Mouse (Mus musculus) lung, embryonic 15.5 days (tissue): ENCODE data around the gene Exd2. TPM values are rescaled to one million over a fixed set of nuclear protein-coding genes. Genes with fewer than 3 reads are reported as not detected.

Source experiments
- ATAC-seq: fragments of 200-750 bp; cut with Nextera tagmentation; 2 replicates; pipeline ENCODE4 v1.8.0; 2017; ENCODE audit warnings: moderate number of reproducible peaks, borderline replicate concordance; ENCODE audit not compliant: low FRiP score, low TSS enrichment; ENCODE audit errors: extremely low read depth
- H3K27ac ChIP-seq: fragments of 300-500 bp; sonication (generic); 2 replicates; pipeline ENCODE4 v1.5.1; 2015; ENCODE audit warnings: moderate library complexity, mild to moderate bottlenecking, inconsistent platforms
- H3K27me3 ChIP-seq: fragments of 300-500 bp; sonication (generic); 2 replicates; pipeline ENCODE4 v1.6.1; 2015; ENCODE audit warnings: inconsistent platforms
- H3K36me3 ChIP-seq: fragments of 300-500 bp; sonication (generic); 2 replicates; pipeline ENCODE4 v1.6.1; 2015; ENCODE audit warnings: inconsistent platforms
- H3K4me1 ChIP-seq: fragments of 300-500 bp; sonication (generic); 2 replicates; pipeline ENCODE4 v1.6.1; 2015; ENCODE audit warnings: inconsistent platforms
- H3K4me2 ChIP-seq: fragments of 300-500 bp; sonication (generic); 2 replicates; pipeline ENCODE4 v1.6.1; 2015; ENCODE audit warnings: inconsistent platforms, mild to moderate bottlenecking, moderate library complexity
- H3K4me3 ChIP-seq: fragments of 300-500 bp; sonication (generic); 2 replicates; pipeline ENCODE4 v1.5.1; 2015; ENCODE audit warnings: mild to moderate bottlenecking, inconsistent platforms
- H3K9ac ChIP-seq: fragments of 300-500 bp; sonication (generic); 2 replicates; pipeline ENCODE4 v1.6.1; 2015; ENCODE audit warnings: inconsistent platforms
- H3K9me3 ChIP-seq: fragments of 300-500 bp; sonication (generic); 2 replicates; pipeline ENCODE4 v1.6.1; 2016; ENCODE audit warnings: inconsistent platforms
- WGBS: fragments of 180-500 bp; shearing (Covaris S2); methylation state at CpG from one replicate; pipeline ENCODE4 v1.1.7; 2015; 5-methylcytosine and 5-hydroxymethylcytosine counted together
- polyA plus RNA-seq: library from polyadenylated mRNA; unstranded; fragments of >200 nt; fragmentation: Nextera tagmentation; extraction: Ambion mirVana; gene quantifications from 2 replicates; pipeline ENCODE4 v1.2.1, GENCODE M21; 2015

Exd2 gene
- polyA plus RNA-seq, result 27.3 and 29.2 TPM in 2 replicates

DNA sequence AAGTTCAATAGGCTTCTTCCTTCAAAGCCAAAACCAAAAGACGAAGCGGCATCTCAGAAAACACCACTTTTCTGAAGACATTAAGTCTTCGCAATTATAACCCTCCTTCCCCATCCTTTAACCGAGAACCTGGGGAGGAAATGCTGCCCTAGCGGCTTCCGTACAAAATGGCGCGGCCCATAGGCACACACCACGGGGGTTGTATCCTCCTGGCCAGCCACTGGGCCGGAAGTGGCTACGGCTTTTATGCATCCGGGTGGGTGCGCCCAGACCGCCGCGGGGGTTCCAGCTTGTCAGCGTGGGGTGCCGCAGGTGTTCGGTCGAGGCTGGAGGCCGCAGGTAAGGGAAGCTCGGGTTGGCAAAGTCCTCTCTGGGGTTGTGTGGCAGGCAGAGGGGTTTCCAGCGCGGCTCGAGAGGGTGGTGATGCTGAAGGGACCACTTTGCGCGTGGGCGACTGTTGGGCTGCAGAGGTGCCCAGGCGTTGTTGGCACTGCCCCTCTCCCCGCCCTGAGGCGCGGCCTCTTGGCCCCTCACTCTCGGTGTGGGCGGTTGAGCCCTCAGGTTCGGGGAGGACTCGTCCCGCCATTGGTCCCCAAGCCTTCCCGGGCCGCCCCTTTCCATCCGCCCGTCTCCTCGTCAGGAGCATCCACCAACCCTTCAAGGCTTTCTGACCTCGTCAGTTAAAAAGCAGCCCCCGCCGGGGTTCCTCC, at the start of gene Exd2:
Gene Exd2 (plus strand): TSS at position 154 of the 710 bp plus-strand sequence.
- Histone ChIP-seq H3K27me3 (no peaks in the 10 kb centered on the region), H3K4me3 (peak within 1 kb of the TSS; percentile 75), H3K4me1 (peaks cover 8% of the 10 kb centered on the region), H3K9ac (peak within 1 kb of the TSS; percentile 48), H3K9me3 (no peaks in the 10 kb centered on the region), H3K4me2 (peak within 1 kb of the TSS; percentile 65), H3K27ac (peak within 1 kb of the TSS; percentile 84), H3K36me3 (no peaks in the 10 kb centered on the region)
- 1% methylated on average over 45 of the region's 45 CpGs for WGBS
- ATAC-seq, result peak; percentile 97

DNA sequence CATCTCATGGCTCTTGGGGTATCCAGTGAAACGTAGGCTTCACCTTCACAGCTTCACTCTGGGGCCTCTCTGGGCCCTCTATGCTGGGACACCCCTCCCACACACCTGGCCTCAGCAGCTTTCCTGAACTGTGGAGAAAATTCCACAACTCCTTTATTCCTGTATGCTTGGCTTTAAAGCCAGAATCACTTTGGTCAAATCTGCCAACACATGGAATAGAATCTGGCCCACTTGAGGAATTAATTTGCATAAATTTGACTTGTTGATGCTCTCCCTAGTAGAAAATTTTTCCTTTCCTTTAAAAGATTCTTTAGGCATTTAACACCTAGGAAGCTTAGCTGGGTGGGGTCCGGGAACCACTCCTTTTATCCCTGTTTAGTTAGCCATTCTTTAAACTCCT, 47.8 kb upstream of the Exd2 start:
- H3K27ac ChIP-seq, result no peak overlapping the region
- peaks cover 38% of the 10 kb centered on the region for H3K36me3 ChIP-seq
- ATAC-seq, result no peak
- H3K4me3 ChIP-seq, result no peak overlapping the region
- no peaks in the 10 kb centered on the region for H3K27me3 ChIP-seq
- H3K4me1 ChIP-seq, result no peaks in the 10 kb centered on the region
- 86% methylated on average over 2 of the region's 2 CpGs for WGBS
- no peaks in the 10 kb centered on the region for H3K9me3 ChIP-seq
- no peak overlapping the region for H3K9ac ChIP-seq
- no peak overlapping the region for H3K4me2 ChIP-seq

DNA sequence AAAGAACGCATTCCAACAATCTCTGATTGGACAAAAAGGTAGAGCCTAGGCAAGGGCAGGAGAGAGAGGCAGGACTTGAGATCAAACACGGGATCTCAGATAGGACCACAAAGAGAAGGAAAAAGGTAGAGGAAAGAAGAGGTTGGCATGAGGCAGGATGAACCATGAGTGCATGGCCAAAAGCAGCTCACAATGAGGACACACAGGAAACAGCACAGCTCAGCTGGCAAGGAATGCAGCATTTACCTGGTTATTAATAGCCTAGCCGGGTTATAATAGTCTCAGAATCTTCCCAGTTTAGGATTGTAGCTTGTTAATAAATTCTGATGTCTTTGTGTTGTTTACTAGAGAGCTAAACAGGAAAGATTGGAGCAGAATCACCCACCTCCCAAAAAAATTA, 35.2 kb upstream of the Exd2 start:
- WGBS, result 83% methylated on average over 3 of the region's 3 CpGs
- H3K4me3 ChIP-seq, result no peak overlapping the region
- no peak overlapping the region for H3K27ac ChIP-seq
- H3K36me3 ChIP-seq, result no peaks in the 10 kb centered on the region
- H3K27me3 ChIP-seq, result no peaks in the 10 kb centered on the region
- H3K9ac ChIP-seq, result no peak overlapping the region
- H3K4me2 ChIP-seq, result no peak overlapping the region
- H3K4me1 ChIP-seq, result no peaks in the 10 kb centered on the region
- no peaks in the 10 kb centered on the region for H3K9me3 ChIP-seq
- ATAC-seq, result no peak

DNA sequence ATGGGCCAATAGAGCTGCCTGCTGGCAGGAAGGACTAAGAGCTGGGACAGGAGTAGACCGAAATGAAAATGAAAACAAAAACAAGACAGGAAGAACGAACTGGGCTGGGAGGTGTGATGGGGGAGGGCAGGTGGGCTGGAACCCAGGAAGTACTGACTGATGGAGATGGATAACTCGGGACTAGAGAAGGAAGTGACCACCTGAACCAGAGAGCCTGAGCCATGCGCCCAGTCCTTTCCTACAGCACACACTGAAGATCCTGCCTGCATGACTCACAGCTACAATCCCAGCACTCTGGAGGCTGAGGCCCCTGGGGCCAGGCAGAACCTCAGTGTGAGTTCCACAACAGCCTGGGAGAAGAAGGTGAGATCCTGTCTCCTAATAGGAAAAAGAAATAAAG, 29.6 kb upstream of the Exd2 start:
- Histone ChIP-seq H3K9me3 (no peaks in the 10 kb centered on the region), H3K4me3 (no peak overlapping the region), H3K27me3 (no peaks in the 10 kb centered on the region), H3K4me2 (no peak overlapping the region), H3K36me3 (no peaks in the 10 kb centered on the region), H3K9ac (no peak overlapping the region), H3K4me1 (peaks cover 15% of the 10 kb centered on the region; the same call in 1 of the 2 replicates), H3K27ac (no peak overlapping the region)
- no peak for ATAC-seq
- WGBS, result 60% methylated on average over 4 of the region's 4 CpGs

DNA sequence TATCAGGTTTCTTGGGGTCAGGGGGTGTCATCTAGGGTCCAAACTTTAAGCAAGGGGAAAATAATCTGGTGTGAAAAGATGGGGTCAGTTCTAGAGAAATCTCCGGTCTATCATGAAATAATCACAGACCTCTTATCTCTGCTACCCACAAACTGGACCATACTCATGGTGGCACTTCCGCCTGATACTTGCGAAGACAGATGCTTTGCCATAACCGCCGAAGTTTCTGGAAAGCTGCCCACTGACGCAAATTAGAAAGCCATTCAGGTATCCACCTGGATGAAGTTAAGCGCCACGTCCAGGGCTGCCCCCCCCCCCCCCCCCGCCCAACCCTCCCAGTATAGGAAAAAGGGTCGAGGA, 28.3 kb upstream of the Exd2 start:
- H3K27ac ChIP-seq, result peak overlapping the region; percentile 95
- peaks cover 15% of the 10 kb centered on the region; the same call in 1 of the 2 replicates for H3K4me1 ChIP-seq
- no peaks in the 10 kb centered on the region for H3K36me3 ChIP-seq
- H3K4me2 ChIP-seq, result peak overlapping the region; percentile 68
- peak overlapping the region; percentile 97 for H3K4me3 ChIP-seq
- peak overlapping the region; percentile 89 for H3K9ac ChIP-seq
- no peak for ATAC-seq
- WGBS, result 4% methylated on average over 8 of the region's 10 CpGs
- H3K27me3 ChIP-seq, result no peaks in the 10 kb centered on the region
- H3K9me3 ChIP-seq, result no peaks in the 10 kb centered on the region

DNA sequence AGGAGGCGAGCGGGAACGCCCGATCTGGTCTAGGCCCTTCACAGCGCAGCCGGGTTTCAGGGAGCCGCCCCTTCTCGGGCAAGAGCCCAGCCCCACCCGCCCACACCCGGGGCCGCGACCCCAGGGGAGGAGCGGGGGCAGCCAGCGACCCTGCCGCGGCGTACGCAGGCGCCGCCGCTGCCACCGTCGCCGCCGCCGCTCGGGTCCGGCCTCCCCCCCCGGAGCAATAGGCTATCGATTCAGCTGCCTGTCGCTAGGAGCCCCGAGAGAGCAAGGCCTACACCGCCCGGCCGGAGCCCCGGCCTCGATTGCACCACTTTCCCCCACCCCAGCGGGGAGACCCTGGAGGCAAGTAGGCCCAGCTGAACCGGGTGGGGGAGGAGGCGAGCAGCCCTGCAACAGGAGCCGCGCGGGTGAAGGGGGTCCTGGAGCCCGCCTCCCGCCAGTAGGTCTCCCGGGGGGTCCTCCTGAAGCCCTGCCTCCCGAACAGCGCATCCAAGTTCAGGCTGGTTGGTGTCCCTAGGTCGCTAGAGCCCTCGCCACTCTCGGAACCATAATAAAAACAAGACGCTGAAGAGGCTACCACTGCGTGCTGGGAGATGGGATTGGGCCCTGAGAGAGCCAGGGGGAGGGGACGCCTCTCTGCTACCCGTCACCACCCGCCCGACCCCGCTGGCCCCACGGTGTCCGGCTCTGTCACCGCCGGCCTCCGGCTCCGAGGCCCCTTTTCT, 27.8 kb upstream of the Exd2 start:
- WGBS, result 0% methylated on average over 37 of the region's 64 CpGs
- Histone ChIP-seq H3K9ac (peak overlapping the region; percentile 89), H3K4me2 (peak overlapping the region; percentile 68), H3K9me3 (no peaks in the 10 kb centered on the region), H3K27me3 (no peaks in the 10 kb centered on the region), H3K27ac (peak overlapping the region; percentile 95), H3K4me1 (peaks cover 15% of the 10 kb centered on the region; the same call in 1 of the 2 replicates), H3K36me3 (no peaks in the 10 kb centered on the region), H3K4me3 (peak overlapping the region; percentile 97)
- ATAC-seq, result peak; percentile 79

DNA sequence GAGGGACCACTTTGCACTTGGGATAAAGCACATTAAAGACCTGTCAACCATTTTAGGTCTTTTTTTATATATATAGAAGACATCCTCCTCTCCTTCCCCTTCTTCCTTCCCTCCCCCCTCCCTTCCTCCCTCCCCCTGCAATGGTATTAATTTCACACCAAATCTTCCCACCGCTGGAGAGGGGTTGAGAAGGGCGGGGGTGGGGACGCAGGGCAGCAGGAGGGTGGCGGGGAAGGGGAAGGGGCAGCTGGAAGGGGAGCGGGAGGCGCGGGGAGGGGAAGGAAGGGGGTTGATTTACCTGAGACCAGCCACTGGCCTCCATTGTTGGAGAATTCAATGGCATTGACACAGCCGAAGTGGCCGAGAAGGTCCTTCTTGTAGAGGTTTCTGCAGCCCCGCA, 27.0 kb upstream of the Exd2 start:
- Histone ChIP-seq H3K4me1 (peaks cover 15% of the 10 kb centered on the region; the same call in 1 of the 2 replicates), H3K9me3 (no peaks in the 10 kb centered on the region), H3K27ac (peak overlapping the region; percentile 95), H3K4me3 (peak overlapping the region; percentile 97), H3K36me3 (no peaks in the 10 kb centered on the region), H3K9ac (peak overlapping the region; percentile 89), H3K4me2 (peak overlapping the region; percentile 68), H3K27me3 (no peaks in the 10 kb centered on the region)
- WGBS, result 0% methylated on average over 8 of the region's 10 CpGs
- ATAC-seq, result 0 out of 2 replicates have a peak, but pooled peaks have one; percentile 2

DNA sequence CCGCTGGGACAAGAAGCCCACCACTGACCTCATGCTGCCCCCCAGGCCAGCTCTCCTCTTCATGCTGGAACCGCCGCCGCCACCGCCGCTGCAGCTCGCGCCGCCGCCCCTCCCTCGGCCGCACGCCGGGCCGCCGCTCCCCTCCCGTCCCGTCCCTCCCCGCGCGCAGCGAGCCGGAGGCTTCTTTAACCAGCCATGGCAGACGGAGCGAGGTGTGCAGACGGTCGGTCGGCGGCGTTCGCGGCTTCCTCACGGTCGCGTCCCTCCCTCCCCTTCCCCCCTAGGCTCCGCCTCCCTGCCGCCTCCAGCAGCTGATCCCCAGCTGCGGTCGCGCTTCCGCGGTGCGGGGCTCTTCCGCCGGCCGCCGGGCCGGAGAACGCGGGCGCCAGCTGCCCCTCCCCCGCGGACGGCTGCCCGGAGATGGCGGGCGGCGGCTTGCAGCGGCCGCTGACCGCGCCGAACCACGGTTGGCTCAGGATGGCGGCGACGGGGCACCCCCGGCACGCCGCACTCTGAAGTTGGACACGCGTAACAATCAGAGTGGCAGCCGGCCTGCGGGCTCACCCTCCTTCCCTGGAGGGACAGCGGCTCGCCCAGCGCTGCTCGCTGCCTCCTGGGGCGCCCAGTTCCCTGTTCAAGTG, 26.4 kb upstream of the Exd2 start, which contains the start of gene Dcaf5:
Gene Dcaf5 (minus strand): TSS at position 266 of the 641 bp plus-strand sequence.
- peak within 1 kb of the TSS; percentile 89 for H3K9ac ChIP-seq
- peak; percentile 72 for ATAC-seq

DNA sequence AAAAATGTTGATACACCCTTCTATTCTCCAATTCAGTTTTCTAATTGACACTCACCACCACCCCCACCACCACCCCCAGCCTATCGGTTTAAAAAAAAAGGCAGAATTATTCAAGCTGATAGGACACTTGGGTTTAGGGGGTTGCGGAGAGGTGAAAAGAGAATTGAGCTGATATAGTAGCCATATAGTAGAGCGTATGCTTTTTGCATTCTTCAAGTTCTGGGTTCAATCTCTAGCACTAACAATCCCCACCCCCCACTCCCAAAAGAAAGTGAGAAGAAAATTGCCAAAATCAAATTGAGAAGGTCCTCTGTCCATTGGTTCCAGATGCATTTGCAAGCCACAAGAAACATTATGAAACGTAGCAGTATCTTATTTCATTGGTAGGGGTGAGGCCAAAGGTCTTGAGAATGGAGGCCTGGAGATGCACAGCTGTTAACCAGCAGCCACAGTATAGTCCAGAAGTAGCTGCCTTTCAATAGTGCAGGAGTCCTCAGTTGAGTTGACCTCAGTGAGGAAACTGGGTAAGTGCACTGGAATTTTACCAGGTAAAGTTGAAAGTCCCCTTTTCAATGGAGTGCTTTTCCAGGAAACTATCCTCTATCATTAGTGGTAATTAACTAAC, 25.7 kb upstream of the Exd2 start:
- peak overlapping the region; percentile 97 for H3K4me3 ChIP-seq
- ATAC-seq, result no peak
- H3K36me3 ChIP-seq, result no peaks in the 10 kb centered on the region
- 38% methylated on average over 4 of the region's 4 CpGs for WGBS
- peaks cover 15% of the 10 kb centered on the region; the same call in 1 of the 2 replicates for H3K4me1 ChIP-seq
- peak overlapping the region; percentile 95 for H3K27ac ChIP-seq
- H3K9me3 ChIP-seq, result no peaks in the 10 kb centered on the region
- no peaks in the 10 kb centered on the region for H3K27me3 ChIP-seq
- H3K4me2 ChIP-seq, result peak overlapping the region; percentile 68
- peak overlapping the region; percentile 89 for H3K9ac ChIP-seq

More for the DNA sequence above, 26.4 kb upstream of the Exd2 start, which contains the start of gene Dcaf5:
- Histone ChIP-seq H3K27ac (peak within 1 kb of the TSS; percentile 95), H3K27me3 (no peaks in the 10 kb centered on the region), H3K36me3 (no peaks in the 10 kb centered on the region), H3K4me1 (peaks cover 15% of the 10 kb centered on the region; the same call in 1 of the 2 replicates), H3K4me2 (peak within 1 kb of the TSS; percentile 68), H3K4me3 (peak within 1 kb of the TSS; percentile 97), H3K9me3 (no peaks in the 10 kb centered on the region)
- WGBS, result under 1% methylated on average over 59 of the region's 79 CpGs

DNA sequence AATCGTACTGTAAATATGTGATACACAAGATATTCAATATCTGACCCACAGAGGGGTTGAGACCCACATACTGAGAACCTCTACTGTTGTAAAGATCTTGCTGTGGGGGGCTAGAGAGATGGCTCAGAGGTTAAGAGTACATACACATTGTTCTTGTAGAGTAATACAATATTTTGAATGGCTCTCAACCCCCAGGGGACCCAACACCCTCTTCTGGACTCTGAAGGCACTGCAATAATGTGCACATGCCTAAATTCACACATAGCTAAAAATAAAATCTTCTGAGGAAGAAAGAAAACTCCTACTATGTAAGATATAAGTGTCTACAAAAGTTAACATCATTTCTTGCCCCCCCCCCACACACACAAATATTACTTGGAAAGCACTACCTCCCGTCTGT, 21.9 kb upstream of the Exd2 start:
- 70% methylated on average over 2 of the region's 2 CpGs for WGBS
- no peak for ATAC-seq
- Histone ChIP-seq H3K9me3 (no peaks in the 10 kb centered on the region), H3K9ac (no peak overlapping the region), H3K27ac (no peak overlapping the region), H3K27me3 (no peaks in the 10 kb centered on the region), H3K4me2 (no peak overlapping the region), H3K4me3 (no peak overlapping the region), H3K36me3 (no peaks in the 10 kb centered on the region), H3K4me1 (peaks cover 6% of the 10 kb centered on the region; the same call in 1 of the 2 replicates)

DNA sequence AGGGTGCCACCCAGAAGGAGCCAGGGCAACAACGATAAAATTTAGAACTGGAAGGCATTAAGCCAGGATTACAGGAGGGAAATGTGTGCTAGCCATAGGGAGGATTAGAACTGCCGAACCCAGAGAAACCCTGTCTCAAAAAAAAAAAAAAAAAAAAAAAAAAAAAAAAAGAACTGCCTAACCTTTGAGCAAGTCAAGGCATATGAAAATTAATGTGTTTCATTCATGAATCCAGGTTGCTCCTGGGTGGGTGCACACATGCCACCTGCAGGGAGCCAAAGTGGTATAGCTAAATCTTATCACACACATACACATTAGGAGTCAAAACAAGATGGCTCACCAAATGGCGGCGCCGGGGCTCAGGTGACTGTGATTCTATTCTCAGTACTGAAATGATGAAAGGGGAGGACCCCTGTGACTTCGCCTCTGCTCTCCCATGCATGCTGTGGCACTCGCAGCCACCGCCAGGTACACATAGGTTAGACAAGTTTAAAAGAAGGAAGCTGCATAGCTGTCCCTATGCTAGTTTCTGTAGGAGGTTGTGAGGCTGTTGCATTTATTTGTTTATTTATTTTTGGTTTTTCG, 18.3 kb upstream of the Exd2 start:
- Histone ChIP-seq H3K27me3 (0 out of 2 replicates have a peak, but pooled peaks cover 4% of the 10 kb centered on the region), H3K36me3 (no peaks in the 10 kb centered on the region), H3K9me3 (no peaks in the 10 kb centered on the region), H3K9ac (no peak overlapping the region), H3K4me2 (no peak overlapping the region), H3K27ac (no peak overlapping the region), H3K4me1 (no peaks in the 10 kb centered on the region), H3K4me3 (no peak overlapping the region)
- WGBS, result 71% methylated on average over 9 of the region's 9 CpGs
- ATAC-seq, result no peak
